Mouse (Mus musculus) liver, embryonic 13.5 days (tissue): ENCODE results near the gene Alg11. TPM values are rescaled to one million over a fixed set of nuclear protein-coding genes. Genes with fewer than 3 reads are reported as not detected.
A peak's percentile ranks its signal among the peaks of the same experiment; 100 is the strongest.

Experiments
- ATAC-seq: fragments of 200-750 bp; cut with Nextera tagmentation; 2 replicates; pipeline ENCODE4 v1.8.0; 2017; ENCODE audit warnings: low read depth, mild to moderate bottlenecking, moderate number of reproducible peaks, moderate library complexity
- DNase-seq: peaks from one replicate; pipeline ENCODE4 v3.0.0; 2022
- H3K27ac ChIP-seq: fragments of 300-500 bp; sonication (generic); 2 replicates; pipeline ENCODE4 v1.5.1; 2015; ENCODE audit warnings: moderate library complexity, mild to moderate bottlenecking, inconsistent platforms
- H3K27me3 ChIP-seq: fragments of 300-500 bp; sonication (generic); 2 replicates; pipeline ENCODE4 v1.6.1; 2015; ENCODE audit warnings: mild to moderate bottlenecking, inconsistent platforms
- H3K36me3 ChIP-seq: fragments of 300-500 bp; sonication (generic); 2 replicates; pipeline ENCODE4 v1.6.1; 2015; ENCODE audit warnings: mild to moderate bottlenecking, inconsistent platforms
- H3K4me1 ChIP-seq: fragments of 300-500 bp; sonication (generic); replicated peaks from 2 replicates; pipeline ENCODE4 v1.6.1; 2015; ENCODE audit warnings: inconsistent platforms
- H3K4me2 ChIP-seq: fragments of 300-500 bp; sonication (generic); 2 replicates; pipeline ENCODE4 v1.6.1; 2015; ENCODE audit warnings: inconsistent platforms, mild to moderate bottlenecking, moderate library complexity
- H3K4me3 ChIP-seq: fragments of 300-500 bp; sonication (generic); replicated peaks from 2 replicates; pipeline ENCODE4 v1.5.1; 2015; ENCODE audit warnings: mild to moderate bottlenecking, inconsistent platforms
- H3K9ac ChIP-seq: fragments of 300-500 bp; sonication (generic); 2 replicates; pipeline ENCODE4 v1.6.1; 2015; ENCODE audit warnings: mild to moderate bottlenecking, inconsistent platforms
- H3K9me3 ChIP-seq: fragments of 300-500 bp; sonication (generic); replicated peaks from 2 replicates; pipeline ENCODE4 v1.6.1; 2016; ENCODE audit warnings: inconsistent platforms
- WGBS: fragments of 180-500 bp; shearing (Covaris S2); methylation state at CpG from one replicate; pipeline ENCODE4 v1.1.7; 2015; ENCODE audit not compliant: insufficient replicate concordance; 5-methylcytosine and 5-hydroxymethylcytosine counted together
- polyA plus RNA-seq: library from polyadenylated mRNA; unstranded; fragments of >200 nt; fragmentation: Nextera tagmentation; extraction: Ambion mirVana; gene quantifications from 2 replicates; pipeline ENCODE4 v1.2.1, GENCODE M21; 2015

The Alg11 gene
- polyA plus RNA-seq, 1 experiment from 2014 or later = 9.9 TPM

DNA sequence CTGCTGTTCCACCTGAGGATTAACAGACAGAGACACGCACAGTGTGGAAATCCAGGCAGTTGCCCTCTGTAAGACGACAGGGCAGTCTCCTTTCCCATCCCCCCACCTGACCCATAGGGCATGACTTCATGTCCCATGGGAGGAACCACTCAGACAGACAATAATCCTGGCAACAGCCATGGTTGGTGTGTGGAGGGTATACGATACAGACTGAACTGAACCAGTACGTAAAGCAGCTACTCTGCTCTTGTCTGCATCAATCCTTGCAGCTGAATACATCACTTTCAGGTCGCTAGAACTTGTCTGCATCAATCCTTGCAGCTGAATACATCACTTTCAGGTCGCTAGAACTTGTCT is 20.4 kb upstream of the Alg11 start:
- H3K4me3 ChIP-seq = no peak overlapping the region
- H3K4me1 ChIP-seq = peaks cover 35% of the 10 kb centered on the region
- H3K27me3 ChIP-seq = no peaks in the 10 kb centered on the region
- 54% methylated on average over 6 of the region's 6 CpGs for whole genome bisulfite sequencing
- DNase-seq (no peak), ATAC-seq (no peak)
- peaks cover 29% of the 10 kb centered on the region for H3K36me3 ChIP-seq
- H3K9me3 ChIP-seq = no peaks in the 10 kb centered on the region
- H3K4me2 ChIP-seq = peak overlapping the region; percentile 38; the same call in 1 of the 2 replicates
- peak overlapping the region; percentile 61; the same call in 1 of the 2 replicates for H3K27ac ChIP-seq
- H3K9ac ChIP-seq = no peak overlapping the region

DNA sequence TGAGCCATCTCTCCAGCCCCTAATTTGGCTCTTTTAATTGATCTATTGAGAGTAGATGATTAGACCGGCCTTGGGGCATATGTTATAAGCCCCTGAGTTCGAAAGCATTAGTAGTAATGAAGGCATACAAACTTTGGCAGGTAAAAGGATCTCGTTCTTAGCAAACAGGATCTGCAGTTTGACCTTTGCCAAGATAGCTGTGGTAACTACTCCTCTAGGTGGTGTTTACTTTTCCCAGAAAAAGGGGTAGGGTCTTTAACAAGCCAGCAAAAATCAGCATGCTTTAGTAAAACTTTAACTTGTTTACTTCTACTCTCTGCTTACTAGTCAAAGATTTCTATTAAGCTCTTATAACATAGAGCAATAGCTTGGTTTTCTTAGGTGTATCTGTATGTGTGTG is 18.0 kb upstream of the Alg11 start:
- 67% methylated on average over 3 of the region's 3 CpGs for WGBS
- DNase-seq (no peak), ATAC-seq (no peak)
- Histone ChIP-seq H3K4me2 (no peak overlapping the region), H3K27me3 (no peaks in the 10 kb centered on the region), H3K4me1 (peaks cover 41% of the 10 kb centered on the region), H3K9ac (no peak overlapping the region), H3K9me3 (no peaks in the 10 kb centered on the region), H3K36me3 (peaks cover 18% of the 10 kb centered on the region), H3K4me3 (no peak overlapping the region), H3K27ac (no peak overlapping the region)

DNA sequence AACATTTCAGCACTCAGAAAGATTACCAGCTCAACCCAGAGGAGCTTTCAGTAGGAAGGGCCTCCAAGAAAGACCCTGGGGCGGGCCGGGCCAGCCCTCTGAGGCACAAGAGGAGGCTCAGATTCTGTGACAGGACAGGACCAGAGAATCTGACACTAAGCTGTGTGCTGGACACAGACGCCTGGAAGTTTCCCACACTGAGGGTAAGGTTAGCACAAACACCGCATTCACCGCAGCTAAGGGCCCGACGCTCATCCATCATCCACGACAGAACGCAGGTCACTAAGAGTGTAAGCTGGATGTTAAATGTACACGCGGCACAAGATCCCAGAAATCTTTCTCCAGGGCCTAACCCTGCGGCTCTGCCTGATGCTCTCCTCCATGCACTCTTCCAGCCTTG is 16.8 kb upstream of the Alg11 start:
- WGBS = 83% methylated on average over 12 of the region's 12 CpGs
- Histone ChIP-seq H3K4me1 (peaks cover 41% of the 10 kb centered on the region), H3K9ac (no peak overlapping the region), H3K9me3 (no peaks in the 10 kb centered on the region), H3K27me3 (no peaks in the 10 kb centered on the region), H3K4me3 (no peak overlapping the region), H3K4me2 (no peak overlapping the region), H3K36me3 (peaks cover 12% of the 10 kb centered on the region), H3K27ac (no peak overlapping the region; the same call in 1 of the 2 replicates)
- DNase-seq = no peak
- no peak for ATAC-seq

DNA sequence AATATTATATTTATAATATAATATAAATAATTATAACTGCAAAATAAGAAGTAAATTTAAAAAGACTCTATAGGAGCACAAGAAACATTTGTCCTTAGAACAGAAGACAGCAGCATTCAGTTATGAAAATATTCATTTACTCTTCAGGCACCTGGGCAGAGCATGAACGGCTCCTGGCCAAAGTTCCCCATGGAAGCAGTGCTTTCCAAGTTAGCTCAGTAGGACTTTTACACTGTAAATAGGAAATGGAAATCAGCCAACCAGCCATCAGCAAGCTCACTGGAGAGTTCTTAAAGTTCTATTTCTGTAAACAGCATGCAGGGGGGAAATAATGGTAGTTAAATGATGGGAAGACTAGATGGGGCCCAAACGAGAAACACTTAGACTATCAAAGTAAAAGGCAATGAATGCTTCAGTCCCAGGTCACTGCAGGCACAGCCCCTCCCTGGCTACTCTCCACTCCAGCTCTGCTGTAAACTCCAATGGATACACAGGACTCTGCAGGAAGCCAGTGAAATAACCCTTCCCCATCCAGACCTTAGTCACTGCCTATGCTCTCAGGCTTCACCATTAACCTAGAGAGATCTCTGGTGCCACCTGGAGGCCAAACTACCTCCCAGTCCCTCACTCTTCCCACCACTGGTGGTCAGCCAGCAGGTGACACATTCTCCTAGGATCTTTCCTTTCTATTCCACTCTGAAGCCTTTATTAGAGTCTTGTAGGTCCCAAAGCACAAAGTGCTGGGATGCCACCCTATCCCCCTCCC is 12.6 kb upstream of the Alg11 start:
- Histone ChIP-seq H3K9me3 (no peaks in the 10 kb centered on the region), H3K4me2 (no peak overlapping the region), H3K36me3 (peaks cover 13% of the 10 kb centered on the region), H3K27ac (no peak overlapping the region), H3K9ac (no peak overlapping the region), H3K4me1 (peaks cover 30% of the 10 kb centered on the region), H3K4me3 (no peak overlapping the region), H3K27me3 (no peaks in the 10 kb centered on the region)
- ATAC-seq (peak; percentile 82), DNase-seq (peak; percentile 47)
- 73% methylated on average over 2 of the region's 2 CpGs for WGBS

DNA sequence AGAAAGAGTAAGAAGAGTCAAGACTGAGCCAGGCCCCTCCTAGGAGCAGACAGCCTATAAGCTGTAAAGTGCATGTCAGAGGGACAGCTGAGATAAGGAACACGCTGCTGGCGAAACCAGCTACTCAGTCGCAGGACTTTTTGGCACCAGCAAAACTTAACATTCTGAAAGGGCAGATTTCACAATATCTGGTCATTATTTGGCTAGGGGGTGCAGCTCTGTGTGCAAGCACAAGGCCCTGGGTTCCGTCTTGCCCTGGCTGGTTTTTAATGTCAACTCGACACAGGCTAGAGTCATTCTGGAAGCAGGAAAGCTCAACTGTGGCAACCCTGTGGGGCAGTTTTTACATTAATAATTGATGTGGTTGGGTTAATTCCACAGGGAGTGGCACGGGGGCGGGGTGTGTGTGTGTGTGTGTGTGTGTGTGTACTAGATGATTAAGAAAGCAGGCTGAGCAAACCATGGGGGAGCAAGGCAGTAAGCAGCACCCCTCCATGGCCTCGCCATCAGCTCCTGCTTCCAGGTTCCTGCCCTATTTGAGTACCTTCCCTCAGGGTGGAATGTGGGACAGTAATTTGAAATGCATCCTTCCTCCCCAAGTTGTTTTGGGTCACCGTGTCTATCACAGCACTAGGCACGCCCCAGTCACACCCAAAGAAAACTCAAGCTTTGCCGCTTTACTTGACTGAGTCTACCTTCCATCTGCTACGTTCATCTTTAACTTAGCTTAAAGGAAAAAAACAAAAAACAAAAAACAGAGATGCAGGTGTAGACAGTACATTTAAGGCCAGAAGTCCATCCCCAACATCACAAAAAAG is 5.6 kb upstream of the Alg11 start:
- H3K27ac ChIP-seq = peak overlapping the region; percentile 96
- peak overlapping the region; percentile 46 for H3K4me3 ChIP-seq
- H3K4me2 ChIP-seq = peak overlapping the region; percentile 89
- ATAC-seq (peak; percentile 75), DNase-seq (peak; percentile 34)
- peaks cover 21% of the 10 kb centered on the region for H3K36me3 ChIP-seq
- H3K9ac ChIP-seq = peak overlapping the region; percentile 59
- WGBS = 23% methylated on average over 12 of the region's 12 CpGs
- no peaks in the 10 kb centered on the region for H3K27me3 ChIP-seq
- H3K9me3 ChIP-seq = no peaks in the 10 kb centered on the region
- H3K4me1 ChIP-seq = peaks cover 65% of the 10 kb centered on the region

DNA sequence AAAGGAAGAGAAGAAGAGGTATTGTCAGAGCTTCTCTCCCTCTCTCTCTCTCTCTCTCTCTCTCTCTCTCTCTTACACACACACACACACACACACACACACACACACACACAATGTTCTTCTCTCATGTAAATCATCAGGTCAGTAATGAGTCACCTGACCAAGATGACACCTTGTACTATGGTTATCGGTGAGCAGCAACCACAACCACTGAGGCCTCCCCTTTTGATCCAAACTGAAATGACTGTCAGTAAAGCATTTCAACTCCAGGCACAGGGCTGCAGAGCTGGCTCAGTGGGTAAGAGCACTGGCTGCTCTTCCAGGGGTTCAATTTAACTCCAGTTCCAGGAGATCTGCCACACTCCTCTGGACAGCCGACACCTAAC is 5.0 kb upstream of the Alg11 start:
- H3K4me3 ChIP-seq = peak overlapping the region; percentile 46
- no peaks in the 10 kb centered on the region for H3K9me3 ChIP-seq
- no peaks in the 10 kb centered on the region for H3K27me3 ChIP-seq
- peaks cover 65% of the 10 kb centered on the region for H3K4me1 ChIP-seq
- H3K27ac ChIP-seq = peak overlapping the region; percentile 96
- ATAC-seq (no peak), DNase-seq (no peak)
- 59% methylated on average over 2 of the region's 2 CpGs for WGBS
- H3K9ac ChIP-seq = peak overlapping the region; percentile 59
- H3K36me3 ChIP-seq = peaks cover 21% of the 10 kb centered on the region
- peak overlapping the region; percentile 89 for H3K4me2 ChIP-seq

DNA sequence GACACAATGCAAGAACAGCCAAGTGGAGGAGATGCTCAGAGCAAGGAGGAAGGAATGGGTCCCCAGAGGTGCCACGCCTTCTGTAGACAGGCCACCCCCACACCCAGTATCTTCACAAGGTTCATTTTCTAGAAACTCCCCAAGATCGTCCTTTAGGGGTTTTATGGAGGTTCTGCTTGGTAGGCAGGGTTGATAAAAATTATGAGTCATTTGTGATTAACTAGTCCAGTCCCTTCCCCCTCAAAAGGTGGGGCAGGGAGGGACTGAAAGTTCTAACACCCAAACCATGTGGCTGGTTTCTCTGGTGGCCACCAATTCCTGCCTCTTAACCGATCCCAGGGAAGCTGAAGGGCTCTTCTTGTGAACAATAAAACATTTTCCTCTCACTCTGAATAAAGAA is 3.7 kb upstream of the Alg11 start:
- H3K4me2 ChIP-seq = peak overlapping the region; percentile 89
- no peaks in the 10 kb centered on the region for H3K27me3 ChIP-seq
- H3K9ac ChIP-seq = peak overlapping the region; percentile 94
- peaks cover 72% of the 10 kb centered on the region for H3K4me1 ChIP-seq
- DNase-seq = no peak
- peak overlapping the region; percentile 94 for H3K4me3 ChIP-seq
- ATAC-seq = no peak
- peak overlapping the region; percentile 96 for H3K27ac ChIP-seq
- no peaks in the 10 kb centered on the region for H3K9me3 ChIP-seq
- peaks cover 18% of the 10 kb centered on the region for H3K36me3 ChIP-seq
- 30% methylated on average over 3 of the region's 3 CpGs for WGBS

DNA sequence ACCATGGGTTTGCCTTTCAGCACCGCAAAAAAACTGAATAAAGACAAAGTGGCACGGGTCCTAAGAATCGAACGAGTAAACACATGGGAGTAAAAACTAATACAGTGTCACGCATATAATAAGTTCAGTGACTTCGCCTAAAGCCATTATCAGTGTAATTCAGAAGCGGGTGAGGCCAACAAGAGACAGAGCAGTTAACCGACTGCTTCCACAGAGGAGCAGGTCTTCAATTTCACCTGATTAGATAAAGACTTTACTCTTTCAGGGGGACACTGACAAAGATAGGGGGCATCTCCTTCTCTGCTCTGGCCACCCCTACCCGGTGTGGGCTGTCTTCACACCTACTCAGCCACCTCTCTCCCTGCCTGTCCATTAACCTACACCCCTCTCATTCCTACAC is 2.2 kb upstream of the Alg11 start:
- Histone ChIP-seq H3K9me3 (no peaks in the 10 kb centered on the region), H3K9ac (peak overlapping the region; percentile 94), H3K4me2 (peak overlapping the region; percentile 89), H3K4me1 (peaks cover 75% of the 10 kb centered on the region), H3K4me3 (peak overlapping the region; percentile 94), H3K27ac (peak overlapping the region; percentile 96), H3K27me3 (no peaks in the 10 kb centered on the region), H3K36me3 (peaks cover 13% of the 10 kb centered on the region)
- peak; percentile 48 for DNase-seq
- peak; percentile 47 for ATAC-seq
- WGBS = 14% methylated on average over 9 of the region's 9 CpGs

DNA sequence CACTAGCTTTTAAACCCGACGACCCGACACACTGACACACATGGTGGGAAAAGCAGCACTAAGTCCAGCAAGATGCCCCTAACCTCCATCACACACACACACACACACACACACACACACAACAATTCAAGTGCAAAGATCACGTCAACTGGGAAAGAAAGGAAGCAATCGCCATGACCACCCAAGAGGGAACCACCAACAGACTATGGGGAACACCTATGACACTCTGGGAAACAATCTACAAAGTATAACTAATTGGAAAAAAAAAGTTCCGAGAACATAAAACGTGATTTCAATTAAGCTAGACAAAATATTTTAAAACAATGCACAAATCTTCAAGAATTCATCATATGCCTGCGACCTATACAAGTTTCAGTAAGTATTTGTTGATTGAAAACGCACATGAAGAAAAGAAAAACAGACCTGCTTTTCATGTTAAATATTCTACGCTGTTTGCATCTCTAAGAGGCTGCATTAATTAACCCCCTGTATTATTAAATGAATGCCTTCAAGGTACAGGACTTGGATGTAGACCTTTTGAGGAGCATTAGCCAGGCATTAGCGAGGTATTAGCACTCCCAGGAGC is 1.3 kb upstream of the Alg11 start:
- H3K27ac ChIP-seq = peak overlapping the region; percentile 96
- no peaks in the 10 kb centered on the region for H3K27me3 ChIP-seq
- no peaks in the 10 kb centered on the region for H3K9me3 ChIP-seq
- H3K36me3 ChIP-seq = peaks cover 15% of the 10 kb centered on the region
- no peak for DNase-seq
- H3K4me3 ChIP-seq = peak overlapping the region; percentile 94
- peak overlapping the region; percentile 94 for H3K9ac ChIP-seq
- H3K4me2 ChIP-seq = peak overlapping the region; percentile 89
- H3K4me1 ChIP-seq = peaks cover 67% of the 10 kb centered on the region
- WGBS = 14% methylated on average over 11 of the region's 11 CpGs
- ATAC-seq = no peak

DNA sequence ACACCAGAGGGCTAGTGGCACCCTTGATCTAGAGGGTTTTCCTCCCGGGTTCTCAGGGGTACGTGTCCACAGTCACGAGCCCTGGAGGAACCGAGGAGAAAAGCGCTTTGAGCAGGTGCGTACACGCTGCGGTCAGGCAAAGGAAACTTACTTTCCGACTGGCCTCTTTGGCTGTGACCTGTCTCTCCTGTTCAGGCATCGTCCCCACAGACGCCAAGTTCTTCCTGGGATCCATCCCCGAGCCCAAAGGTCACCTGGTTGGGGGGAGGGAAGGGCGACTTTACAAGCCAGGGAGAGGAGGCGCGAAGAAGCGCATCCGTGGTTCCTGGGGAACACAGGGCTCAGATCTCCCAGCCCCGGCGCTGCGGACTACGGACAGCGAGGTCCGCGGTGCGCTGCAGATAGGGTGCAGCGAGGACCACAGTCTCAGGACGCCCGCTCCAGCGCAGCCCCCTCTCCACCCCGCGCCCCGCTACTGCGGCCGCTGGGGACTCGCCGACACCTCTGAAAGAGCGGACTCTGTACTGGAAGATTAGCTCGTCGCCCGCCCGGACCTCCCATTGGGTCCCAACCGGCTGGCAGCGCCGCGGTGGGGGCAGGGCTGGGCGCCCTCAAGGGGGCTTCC is 588 bp upstream of the Alg11 start, which contains the start of gene Atp7b:
Gene Atp7b (minus strand): TSS at position 485 of the 625 bp plus-strand sequence.
- Histone ChIP-seq H3K36me3 (peaks cover 20% of the 10 kb centered on the region), H3K9me3 (no peaks in the 10 kb centered on the region), H3K9ac (peak within 1 kb of the TSS; percentile 94), H3K27ac (peak within 1 kb of the TSS; percentile 96), H3K4me2 (peak within 1 kb of the TSS; percentile 89), H3K4me3 (peak within 1 kb of the TSS; percentile 94), H3K27me3 (no peaks in the 10 kb centered on the region), H3K4me1 (peaks cover 60% of the 10 kb centered on the region)
- ATAC-seq (peak; percentile 69), DNase-seq (no peak)
- WGBS = 0% methylated on average over 45 of the region's 46 CpGs

DNA sequence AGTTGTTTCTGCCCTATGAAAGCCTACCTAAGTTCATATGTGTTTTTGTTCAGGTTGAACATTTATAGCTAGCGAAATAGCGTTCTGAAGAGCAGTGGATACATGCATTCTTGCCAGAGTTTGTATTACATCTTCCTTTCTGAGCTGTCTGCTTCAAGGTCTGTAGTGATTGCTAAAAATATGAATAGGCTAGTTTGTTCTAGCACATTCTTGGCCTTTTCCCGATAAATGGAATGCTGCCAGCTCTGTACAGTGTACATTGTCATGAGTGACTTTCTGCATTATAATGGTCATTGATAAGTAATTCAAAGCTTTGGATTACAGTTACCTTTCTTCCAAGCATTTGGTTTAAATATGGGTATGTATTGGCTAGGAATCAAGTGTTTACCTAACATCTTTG is 605 bp downstream of the Alg11 start:
- no peak for DNase-seq
- ATAC-seq = no peak
- peak overlapping the region; percentile 89 for H3K4me2 ChIP-seq
- H3K9me3 ChIP-seq = no peaks in the 10 kb centered on the region; the same call in 1 of the 2 replicates
- peaks cover 32% of the 10 kb centered on the region for H3K36me3 ChIP-seq
- peaks cover 48% of the 10 kb centered on the region for H3K4me1 ChIP-seq
- H3K9ac ChIP-seq = peak overlapping the region; percentile 71
- WGBS = 6% methylated on average over 3 of the region's 3 CpGs
- no peak overlapping the region for H3K27ac ChIP-seq
- no peaks in the 10 kb centered on the region for H3K27me3 ChIP-seq
- H3K4me3 ChIP-seq = peak overlapping the region; percentile 94
